Mouse (Mus musculus): ENCODE results near the gene Tmem167b. TPM values are rescaled to one million over a fixed set of nuclear protein-coding genes. Genes with fewer than 3 reads are reported as not detected.
"Not testable (repeated sequence)": the region's sequence is repeated elsewhere in the genome, so short reads cannot be mapped to it uniquely, and the experiment has no call there.

Tmem167b gene
- polyA plus RNA-seq, 1 experiment from 2014 or later, result 45.1 TPM

DNA sequence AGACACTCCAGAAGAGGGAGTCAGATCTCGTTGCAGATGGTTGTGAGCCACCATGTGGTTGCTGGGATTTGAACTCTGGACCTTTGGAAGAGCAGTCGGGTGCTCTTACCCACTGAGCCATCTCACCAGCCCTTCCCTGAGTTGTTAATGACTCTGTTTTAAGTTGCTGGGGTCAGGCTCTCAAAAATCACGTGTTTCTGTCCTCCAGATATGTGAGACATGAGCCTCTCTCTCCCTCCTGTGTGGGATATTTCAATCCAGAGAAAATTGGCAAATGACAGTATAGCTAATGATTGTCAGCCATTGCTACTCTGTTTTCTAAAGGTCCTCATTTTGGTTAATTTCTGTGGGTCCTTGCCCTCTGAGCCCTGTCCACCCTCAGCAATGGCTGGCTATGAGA, 7.4 kb upstream of the Tmem167b start:
- not testable (repeated sequence) for H3K9ac ChIP-seq; H3K27ac ChIP-seq; H3K9me3 ChIP-seq; H3K36me3 ChIP-seq; H3K4me3 ChIP-seq; H3K27me3 ChIP-seq; H3K4me2 ChIP-seq (replicated peaks); ATAC-seq (ENCODE audit: insufficient number of reproducible peaks, insufficient read depth, low FRiP score, low TSS enrichment)
- 54% methylated on average over 3 of the region's 3 CpGs for WGBS
- peaks cover 14% of the 10 kb centered on the region for H3K4me1 ChIP-seq

DNA sequence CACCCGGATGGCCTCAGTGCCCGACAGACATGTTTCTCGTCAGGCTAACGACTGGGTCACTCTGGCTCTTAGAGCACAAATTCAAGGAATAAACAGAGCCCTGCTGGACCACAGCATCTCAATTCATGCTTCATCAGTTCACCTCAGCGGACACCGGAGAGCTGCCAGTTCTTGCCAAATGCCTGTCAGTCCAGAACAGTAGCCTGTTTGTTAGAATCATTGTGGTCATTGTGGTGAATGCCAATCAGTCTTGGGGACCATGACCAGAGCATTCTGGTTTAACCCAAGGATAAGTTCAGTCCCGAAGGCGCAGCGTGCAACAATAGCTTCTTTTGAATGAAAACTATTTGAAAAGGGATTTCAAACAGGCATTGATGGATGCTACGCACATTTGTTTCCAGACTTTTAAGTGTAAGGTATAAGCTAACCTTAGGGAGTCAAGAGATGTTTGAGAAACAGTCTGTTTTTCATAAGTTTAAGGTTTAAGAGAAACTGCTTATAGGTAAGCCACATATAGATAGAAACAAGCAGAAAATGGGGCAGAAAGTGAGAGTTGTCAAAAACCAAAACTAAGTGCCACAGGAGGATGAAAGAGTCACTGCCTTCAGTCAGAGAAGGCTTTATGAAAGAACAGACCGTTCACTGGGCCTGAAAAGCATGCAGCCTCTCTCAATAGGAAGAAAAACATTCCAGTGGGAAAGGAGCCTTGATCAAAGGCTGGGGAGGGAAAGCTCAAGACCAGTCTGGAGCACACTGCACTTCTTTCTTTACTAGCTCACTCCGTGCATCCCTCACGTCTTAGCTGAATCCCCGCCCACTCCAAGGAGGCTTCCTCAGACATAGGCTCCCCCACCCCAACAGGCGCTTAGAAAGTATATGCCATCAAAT, 6.0 kb upstream of the Tmem167b start:
- Histone ChIP-seq H3K9ac (no peak overlapping the region), H3K4me2 (replicated peaks) (no peak overlapping the region), H3K9me3 (no peaks in the 10 kb centered on the region), H3K4me1 (peaks cover 11% of the 10 kb centered on the region), H3K36me3 (no peaks in the 10 kb centered on the region), H3K27ac (peak overlapping the region; percentile 43), H3K27me3 (no peaks in the 10 kb centered on the region), H3K4me3 (no peak overlapping the region)
- no peak for ATAC-seq (ENCODE audit: insufficient number of reproducible peaks, insufficient read depth, low FRiP score, low TSS enrichment)
- 25% methylated on average over 15 of the region's 15 CpGs for WGBS

DNA sequence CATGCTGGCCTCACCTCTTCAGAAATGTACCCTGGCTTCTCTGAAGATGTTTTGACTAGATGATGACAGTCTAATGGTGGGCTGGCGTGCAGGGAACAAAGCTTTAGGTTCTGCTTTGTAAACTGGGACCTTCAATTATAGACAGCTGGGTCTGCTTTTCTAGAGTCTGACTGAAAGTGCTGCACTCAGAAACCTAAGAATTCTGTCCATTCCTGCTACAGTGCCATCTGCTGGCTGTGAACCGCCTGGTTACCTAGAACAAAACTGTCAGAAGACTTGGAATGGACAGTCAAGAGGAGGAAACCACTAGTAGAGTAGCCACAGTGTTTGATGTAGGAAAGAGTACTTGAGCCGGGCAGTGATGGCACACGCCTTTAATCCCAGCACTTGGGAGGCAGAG, 1.0 kb upstream of the Tmem167b start:
- H3K27me3 ChIP-seq, result no peaks in the 10 kb centered on the region
- H3K36me3 ChIP-seq, result peaks cover 11% of the 10 kb centered on the region

DNA sequence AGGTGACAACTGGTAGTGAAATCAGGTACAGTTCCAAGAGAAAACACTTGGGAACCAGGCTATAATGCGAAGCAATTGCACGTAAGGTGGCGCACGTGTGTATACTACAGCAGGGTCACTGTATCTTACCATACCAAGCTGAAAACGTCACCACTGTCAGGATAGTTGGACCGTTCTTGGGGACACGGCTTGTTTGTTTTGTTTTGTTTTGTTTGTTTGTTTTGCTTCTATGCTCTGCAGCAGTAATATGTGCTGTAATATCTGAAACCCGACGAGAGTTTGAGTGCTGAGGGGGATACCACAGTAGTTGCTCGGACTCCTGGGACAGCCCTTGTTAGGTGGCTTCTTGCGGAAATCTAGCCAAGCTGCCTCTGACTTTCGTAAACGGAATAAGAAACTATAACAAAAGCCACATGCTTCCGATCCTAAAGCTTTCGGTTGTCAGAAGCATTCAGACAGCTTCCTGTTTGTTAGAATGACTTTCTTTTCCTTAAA, 558 bp upstream of the Tmem167b start:
- H3K27me3 ChIP-seq, result no peaks in the 10 kb centered on the region
- 5% methylated on average over 15 of the region's 15 CpGs for whole genome bisulfite sequencing
- H3K9me3 ChIP-seq, result no peaks in the 10 kb centered on the region
- 0 out of 2 replicates have a peak, but pooled peaks have one; percentile 59 for ATAC-seq (ENCODE audit: insufficient number of reproducible peaks, insufficient read depth, low FRiP score, low TSS enrichment)
- H3K4me1 ChIP-seq, result peaks cover 10% of the 10 kb centered on the region; the same call in 1 of the 2 replicates
- peak overlapping the region; percentile 70 for H3K4me2 ChIP-seq (replicated peaks)
- H3K36me3 ChIP-seq, result peaks cover 15% of the 10 kb centered on the region
- H3K27ac ChIP-seq, result peak overlapping the region; percentile 87
- peak overlapping the region; percentile 88 for H3K4me3 ChIP-seq
- peak overlapping the region; percentile 41 for H3K9ac ChIP-seq

More for the DNA sequence above, 1.0 kb upstream of the Tmem167b start:
- H3K9ac ChIP-seq, result peak overlapping the region; percentile 41
- no peaks in the 10 kb centered on the region for H3K9me3 ChIP-seq
- ATAC-seq (ENCODE audit: insufficient number of reproducible peaks, insufficient read depth, low FRiP score, low TSS enrichment), result no peak
- 12% methylated on average over 4 of the region's 4 CpGs for WGBS
- H3K4me2 ChIP-seq (replicated peaks), result peak overlapping the region; percentile 70
- peak overlapping the region; percentile 88 for H3K4me3 ChIP-seq
- peaks cover 10% of the 10 kb centered on the region; the same call in 1 of the 2 replicates for H3K4me1 ChIP-seq
- H3K27ac ChIP-seq, result peak overlapping the region; percentile 87

DNA sequence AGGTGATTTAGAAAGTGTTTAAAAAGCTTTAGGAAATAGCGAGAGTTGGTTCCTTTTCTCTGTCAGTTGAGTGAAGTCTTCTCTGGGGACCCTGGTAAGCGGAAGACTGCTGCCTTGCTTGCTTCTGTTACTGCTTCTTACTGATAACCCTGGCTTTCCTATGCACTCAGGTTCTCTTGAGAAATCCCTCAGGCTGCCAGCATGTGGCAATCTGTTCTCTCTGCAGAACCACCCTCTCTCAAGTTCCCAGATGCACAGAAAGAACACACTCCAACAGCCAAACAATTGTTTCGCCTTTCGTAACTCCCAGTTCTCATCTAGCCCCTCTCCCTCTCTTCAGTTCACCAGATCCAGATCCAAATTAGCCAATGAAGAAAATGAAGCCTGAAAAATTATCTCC, 4.4 kb downstream of the Tmem167b start:
- WGBS, result 88% methylated on average over 4 of the region's 4 CpGs

DNA sequence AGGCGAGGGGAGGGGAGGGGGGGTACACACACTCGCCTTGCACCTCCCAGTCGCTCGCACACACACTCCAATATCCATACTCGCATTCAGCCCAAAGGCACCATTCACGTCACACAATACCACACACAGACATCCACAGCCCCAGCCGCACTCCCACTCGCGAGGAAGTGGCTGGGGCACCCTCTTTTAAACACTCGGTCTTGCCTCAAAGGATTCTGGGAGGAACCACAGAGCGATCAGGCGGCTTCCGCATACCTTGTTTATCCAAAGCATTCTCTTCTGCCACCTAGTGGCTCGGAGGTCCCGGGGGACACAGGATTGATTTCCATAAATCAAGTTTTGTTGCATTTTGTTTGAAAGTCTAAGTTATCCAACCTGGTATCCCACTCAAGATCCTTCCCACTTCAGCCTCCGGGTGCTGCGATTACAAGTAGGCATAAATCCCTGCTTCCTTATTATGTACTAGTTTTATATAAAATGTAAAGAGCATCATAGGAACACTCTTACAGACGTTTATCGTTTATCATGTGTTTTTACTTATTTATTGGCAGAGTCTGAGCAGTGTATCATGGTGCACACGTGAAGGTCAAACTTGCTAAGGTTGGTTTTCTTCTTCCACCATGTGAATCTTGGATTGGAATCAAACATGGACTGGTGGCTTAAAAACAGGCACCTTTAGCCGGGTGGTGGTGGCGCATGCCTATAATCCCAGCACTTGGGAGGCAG, 7.5 kb downstream of the Tmem167b start:
- H3K4me1 ChIP-seq, result no peaks in the 10 kb centered on the region; the same call in 1 of the 2 replicates
- ATAC-seq (ENCODE audit: insufficient number of reproducible peaks, insufficient read depth, low FRiP score, low TSS enrichment), result peak; percentile 89
- WGBS, result 19% methylated on average over 19 of the region's 22 CpGs
- no peaks in the 10 kb centered on the region for H3K9me3 ChIP-seq
- H3K4me2 ChIP-seq (replicated peaks), result peak overlapping the region; percentile 69
- no peaks in the 10 kb centered on the region for H3K27me3 ChIP-seq
- peak overlapping the region; percentile 89 for H3K27ac ChIP-seq
- peak overlapping the region; percentile 81 for H3K4me3 ChIP-seq
- peak overlapping the region; percentile 97 for H3K9ac ChIP-seq
- peaks cover 23% of the 10 kb centered on the region for H3K36me3 ChIP-seq

More for the DNA sequence above, 4.4 kb downstream of the Tmem167b start:
- H3K4me2 ChIP-seq (replicated peaks), result no peak overlapping the region
- peaks cover 7% of the 10 kb centered on the region for H3K4me1 ChIP-seq
- no peak overlapping the region for H3K9ac ChIP-seq
- H3K27me3 ChIP-seq, result no peaks in the 10 kb centered on the region
- H3K4me3 ChIP-seq, result no peak overlapping the region
- no peaks in the 10 kb centered on the region for H3K9me3 ChIP-seq
- H3K27ac ChIP-seq, result no peak overlapping the region
- H3K36me3 ChIP-seq, result peaks cover 23% of the 10 kb centered on the region
- no peak for ATAC-seq (ENCODE audit: insufficient number of reproducible peaks, insufficient read depth, low FRiP score, low TSS enrichment)

DNA sequence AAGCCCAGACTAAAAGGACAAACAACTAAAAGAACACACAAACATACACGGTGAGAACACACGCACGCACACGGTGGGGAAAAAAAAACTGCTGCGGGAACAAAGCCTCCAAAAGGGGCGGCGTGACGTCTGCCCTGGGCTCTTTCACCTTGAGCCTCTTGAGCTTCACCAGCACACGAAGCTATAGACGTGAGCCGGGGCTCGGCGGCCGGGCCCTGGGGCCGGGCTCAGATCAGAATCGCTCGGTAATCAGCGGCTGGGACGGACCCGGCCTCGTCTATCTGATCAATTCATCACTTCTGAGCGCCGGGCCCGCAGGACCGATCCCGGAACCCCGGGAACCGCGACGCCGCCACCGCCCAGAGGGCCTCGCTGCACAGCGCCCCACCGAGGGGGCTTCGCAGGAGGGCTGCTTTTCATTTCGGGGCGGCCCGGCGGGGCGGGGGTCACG, 8.1 kb downstream of the Tmem167b start:
- H3K9ac ChIP-seq, result peak overlapping the region; percentile 97
- H3K4me2 ChIP-seq (replicated peaks), result peak overlapping the region; percentile 69
- peak overlapping the region; percentile 81 for H3K4me3 ChIP-seq
- peak overlapping the region; percentile 89 for H3K27ac ChIP-seq
- peaks cover 20% of the 10 kb centered on the region for H3K36me3 ChIP-seq
- no peaks in the 10 kb centered on the region for H3K27me3 ChIP-seq
- H3K9me3 ChIP-seq, result no peaks in the 10 kb centered on the region
- WGBS, result 1% methylated on average over 42 of the region's 42 CpGs
- ATAC-seq (ENCODE audit: insufficient number of reproducible peaks, insufficient read depth, low FRiP score, low TSS enrichment), result peak; percentile 42
- no peaks in the 10 kb centered on the region; the same call in 1 of the 2 replicates for H3K4me1 ChIP-seq

DNA sequence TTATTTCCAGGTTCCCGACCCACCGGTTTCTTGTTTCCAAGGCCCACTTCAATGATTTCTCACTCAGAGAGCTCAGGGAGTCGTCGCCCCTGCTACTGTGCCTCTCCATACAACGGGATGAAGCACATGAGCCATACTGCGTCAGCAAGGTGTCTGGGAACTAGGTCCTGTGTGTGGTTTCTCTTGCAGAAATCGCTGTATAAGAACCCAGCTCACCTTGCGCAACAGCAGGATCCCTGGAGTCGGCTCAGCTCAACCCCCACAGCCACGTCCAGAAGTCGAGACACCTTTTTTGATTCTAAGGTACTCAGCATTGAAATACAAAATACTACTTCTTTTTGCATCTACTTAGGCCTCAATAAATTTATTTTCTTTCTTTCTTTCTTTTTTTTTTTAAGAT, 20.0 kb downstream of the Tmem167b start:
- WGBS, result 82% methylated on average over 11 of the region's 11 CpGs
- Histone ChIP-seq H3K36me3 (no peaks in the 10 kb centered on the region), H3K4me1 (no peaks in the 10 kb centered on the region), H3K27ac (no peak overlapping the region), H3K4me3 (no peak overlapping the region), H3K9ac (no peak overlapping the region), H3K9me3 (no peaks in the 10 kb centered on the region), H3K27me3 (no peaks in the 10 kb centered on the region), H3K4me2 (replicated peaks) (no peak overlapping the region)
- ATAC-seq (ENCODE audit: insufficient number of reproducible peaks, insufficient read depth, low FRiP score, low TSS enrichment), result no peak

DNA sequence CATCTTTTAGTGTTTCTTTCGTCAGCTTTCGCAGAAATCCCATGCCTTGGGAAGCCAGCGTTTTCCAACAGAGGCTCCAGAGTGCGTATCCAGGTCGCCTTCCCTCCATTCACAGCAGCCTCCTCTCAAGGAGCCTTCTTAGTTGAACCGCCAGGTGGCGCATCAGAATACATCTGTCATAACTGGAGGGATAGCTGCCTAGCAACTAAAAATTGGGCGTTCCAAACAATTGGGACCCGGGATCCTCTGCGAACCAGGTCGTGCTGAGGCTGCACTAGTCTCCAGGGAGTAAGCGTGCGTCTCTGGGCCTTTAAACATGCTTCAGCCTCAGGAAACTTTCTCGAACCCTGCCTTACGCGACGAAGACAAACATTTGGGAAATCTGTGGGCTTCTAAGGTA, 25.0 kb downstream of the Tmem167b start:
- no peak for ATAC-seq (ENCODE audit: insufficient number of reproducible peaks, insufficient read depth, low FRiP score, low TSS enrichment)
- 3% methylated on average over 17 of the region's 17 CpGs for WGBS
- Histone ChIP-seq H3K27me3 (peaks cover 22% of the 10 kb centered on the region), H3K36me3 (no peaks in the 10 kb centered on the region), H3K27ac (no peak overlapping the region), H3K4me2 (replicated peaks) (peak overlapping the region; percentile 39), H3K9me3 (no peaks in the 10 kb centered on the region), H3K9ac (no peak overlapping the region), H3K4me3 (peak overlapping the region; percentile 4; the same call in 1 of the 2 replicates), H3K4me1 (peaks cover 5% of the 10 kb centered on the region)

DNA sequence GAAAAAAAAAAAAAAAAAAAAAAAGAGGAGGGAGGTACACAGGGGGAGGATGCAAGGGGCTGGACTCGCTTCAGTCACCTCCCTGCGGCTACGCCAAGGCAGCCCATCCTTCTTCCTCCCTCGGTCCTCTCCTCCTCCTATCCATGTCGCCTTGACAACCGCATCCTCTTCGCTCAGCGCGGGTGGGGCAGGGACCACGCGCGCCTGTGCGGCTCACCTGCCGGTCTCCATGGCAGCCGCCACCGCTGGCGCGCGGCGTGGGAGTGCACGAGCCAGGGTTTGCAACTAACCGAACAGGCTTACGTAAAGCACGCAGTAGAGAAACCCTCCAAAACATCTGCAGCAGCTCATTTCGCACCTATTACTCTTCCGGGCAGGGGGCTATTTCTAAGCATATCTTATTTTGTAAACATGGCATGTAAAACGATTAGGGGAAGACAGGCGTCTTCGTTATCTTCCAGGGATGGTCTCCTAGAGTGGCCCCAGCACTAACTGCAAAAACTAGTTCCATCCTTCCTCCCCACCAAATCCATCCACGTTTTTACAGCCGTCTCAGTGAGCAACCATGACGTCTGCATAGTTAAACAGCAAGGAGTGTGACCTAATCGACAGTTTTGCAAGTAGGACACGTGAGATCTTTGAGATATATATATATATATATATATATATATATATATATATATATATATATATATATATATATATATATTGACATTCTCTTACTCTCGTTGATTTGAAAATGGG, 25.6 kb downstream of the Tmem167b start, which contains the start of gene 5330417C22Rik:
Gene 5330417C22Rik (minus strand): TSS at position 20 of the 744 bp plus-strand sequence.
- Histone ChIP-seq H3K4me2 (replicated peaks) (peak within 1 kb of the TSS; percentile 91), H3K9me3 (no peaks in the 10 kb centered on the region), H3K4me3 (peak within 1 kb of the TSS; percentile 46), H3K36me3 (no peaks in the 10 kb centered on the region), H3K27me3 (peaks cover 22% of the 10 kb centered on the region), H3K4me1 (peaks cover 5% of the 10 kb centered on the region), H3K27ac (no peak within 1 kb of the TSS), H3K9ac (peak within 1 kb of the TSS; percentile 42)
- under 1% methylated on average over 35 of the region's 35 CpGs for WGBS
- ATAC-seq (ENCODE audit: insufficient number of reproducible peaks, insufficient read depth, low FRiP score, low TSS enrichment), result peak; percentile 72; the same call in 1 of the 2 replicates

Data from embryonic facial prominence, embryonic 12.5 days (tissue).